Mouse (Mus musculus) heart, embryonic 10.5 days (tissue): ENCODE measurements at regions not wholly inside any gene's neighbourhood (a gene's known extent, or its start where the extent isn't known, plus 50 kb on each side); places are given as distances from the start of the nearest gene placed in this dataset.
A peak's percentile ranks its signal among the peaks of the same experiment; 100 is the strongest.

Experiments used
- DNase-seq: peaks from one replicate; pipeline ENCODE4 v3.0.0-alpha.2; 2017; ENCODE audit warnings: low spot score
- H3K27ac ChIP-seq: fragments of 300-500 bp; sonication (generic); 2 replicates; pipeline ENCODE4 v1.5.1; 2016; ENCODE audit warnings: mild to moderate bottlenecking
- H3K27me3 ChIP-seq: fragments of 300-500 bp; sonication (generic); 2 replicates; pipeline ENCODE4 v1.6.1; 2016; ENCODE audit warnings: mild to moderate bottlenecking; ENCODE audit not compliant: poor library complexity, insufficient read depth, severe bottlenecking
- H3K36me3 ChIP-seq: fragments of 300-500 bp; sonication (generic); 2 replicates; pipeline ENCODE4 v1.6.1; 2016; ENCODE audit warnings: mild to moderate bottlenecking, moderate library complexity
- H3K4me1 ChIP-seq: fragments of 300-500 bp; sonication (generic); 2 replicates; pipeline ENCODE4 v1.6.1; 2016; ENCODE audit warnings: mild to moderate bottlenecking
- H3K4me3 ChIP-seq: fragments of 300-500 bp; sonication (generic); 2 replicates; pipeline ENCODE4 v1.5.1; 2016; ENCODE audit warnings: mild to moderate bottlenecking, moderate library complexity
- H3K9me3 ChIP-seq: fragments of 300-500 bp; sonication (generic); 2 replicates; pipeline ENCODE4 v1.6.1; 2016; ENCODE audit warnings: mild to moderate bottlenecking, moderate library complexity
- WGBS: fragments of 180-500 bp; shearing (Covaris S2); methylation state at CpG from one replicate; pipeline ENCODE4 v1.1.7; 2016; 5-methylcytosine and 5-hydroxymethylcytosine counted together

- H3K9me3 ChIP-seq: no peaks in the 10 kb centered on the region; the same call in 1 of the 2 replicates
- H3K4me3 ChIP-seq: no peak overlapping the region
- no peaks in the 10 kb centered on the region for H3K36me3 ChIP-seq
- 91% methylated on average over 10 of the region's 10 CpGs for WGBS
- peaks cover 1% of the 10 kb centered on the region for H3K4me1 ChIP-seq
- no peak overlapping the region for H3K27ac ChIP-seq
- no peak for DNase-seq
- no peaks in the 10 kb centered on the region for H3K27me3 ChIP-seq
These were observed 539.2 kb downstream of the Gm19410 start for GRCm38 (mm10) chr8:36304809-36305208.

- H3K27me3 ChIP-seq: no peaks in the 10 kb centered on the region
- no peaks in the 10 kb centered on the region for H3K36me3 ChIP-seq
- no peak overlapping the region for H3K4me3 ChIP-seq
- H3K9me3 ChIP-seq: no peaks in the 10 kb centered on the region; the same call in 1 of the 2 replicates
- DNase-seq: no peak
- 80% methylated on average over 4 of the region's 4 CpGs for WGBS
- H3K27ac ChIP-seq: no peak overlapping the region
- H3K4me1 ChIP-seq: peaks cover 10% of the 10 kb centered on the region
These were observed 540.7 kb downstream of the Gm19410 start for GRCm38 (mm10) chr8:36306336-36306735.

- Histone ChIP-seq H3K27ac (no peak overlapping the region), H3K36me3 (no peaks in the 10 kb centered on the region), H3K9me3 (no peaks in the 10 kb centered on the region; the same call in 1 of the 2 replicates), H3K4me1 (peaks cover 10% of the 10 kb centered on the region), H3K27me3 (no peaks in the 10 kb centered on the region), H3K4me3 (no peak overlapping the region)
- 90% methylated on average over 8 of the region's 8 CpGs for WGBS
- DNase-seq: no peak
These were observed 541.9 kb downstream of the Gm19410 start for GRCm38 (mm10) chr8:36307496-36307895.

DNA sequence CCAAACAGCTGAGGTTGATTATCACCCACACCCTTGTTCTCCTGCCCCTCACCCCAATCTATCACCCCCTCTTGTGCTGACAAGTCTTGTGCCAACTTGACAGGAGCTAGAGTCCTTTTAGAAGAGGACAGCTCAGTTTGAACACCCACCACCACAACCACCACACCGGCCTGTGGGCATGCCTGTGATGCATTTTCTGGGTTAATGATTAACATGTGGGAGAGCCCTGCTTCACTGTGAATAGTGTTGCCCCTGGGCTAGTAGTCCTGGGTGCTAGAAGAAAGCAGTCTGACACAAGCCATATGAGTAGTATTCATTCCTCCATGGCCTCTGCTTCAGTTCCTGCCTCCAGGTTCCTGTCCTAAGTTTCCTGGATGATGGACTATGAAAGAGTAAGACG, 542.5 kb downstream of the Gm19410 start:
- Histone ChIP-seq H3K4me3 (no peak overlapping the region), H3K27ac (no peak overlapping the region), H3K4me1 (peaks cover 10% of the 10 kb centered on the region), H3K36me3 (no peaks in the 10 kb centered on the region), H3K9me3 (no peaks in the 10 kb centered on the region; the same call in 1 of the 2 replicates), H3K27me3 (no peaks in the 10 kb centered on the region)
- DNase-seq: no peak
- WGBS: 79% methylated on average over 2 of the region's 2 CpGs

DNA sequence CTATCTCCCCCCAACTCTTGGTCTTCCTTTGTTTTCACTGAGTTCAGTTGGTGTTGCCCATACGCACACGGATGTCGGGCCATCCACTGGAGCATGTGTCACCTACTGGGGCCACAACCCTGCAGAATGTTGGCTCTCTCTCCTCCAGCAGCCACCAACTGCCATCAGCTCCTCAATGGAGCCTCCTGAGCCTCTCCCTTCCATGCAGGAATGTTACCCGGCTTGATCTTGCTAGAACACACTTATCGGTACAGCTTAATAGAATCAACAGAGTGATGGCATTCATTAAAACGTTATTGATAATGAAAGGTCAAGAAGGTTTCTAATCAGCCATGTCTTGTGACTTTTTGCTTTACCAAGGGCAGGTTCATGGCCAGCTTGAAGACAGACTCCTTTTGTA, 543.7 kb downstream of the Gm19410 start:
- DNase-seq: no peak
- H3K36me3 ChIP-seq: no peaks in the 10 kb centered on the region
- peaks cover 10% of the 10 kb centered on the region for H3K4me1 ChIP-seq
- H3K27ac ChIP-seq: no peak overlapping the region
- 88% methylated on average over 6 of the region's 6 CpGs for WGBS
- no peaks in the 10 kb centered on the region; the same call in 1 of the 2 replicates for H3K9me3 ChIP-seq
- H3K4me3 ChIP-seq: no peak overlapping the region
- no peaks in the 10 kb centered on the region for H3K27me3 ChIP-seq

GRCm38 (mm10) chr8:36309952-36310351, 544.4 kb downstream of the Gm19410 start:
- peak overlapping the region; percentile 27 for H3K4me3 ChIP-seq
- H3K36me3 ChIP-seq: no peaks in the 10 kb centered on the region
- H3K4me1 ChIP-seq: peaks cover 10% of the 10 kb centered on the region
- no peaks in the 10 kb centered on the region for H3K27me3 ChIP-seq
- H3K9me3 ChIP-seq: no peaks in the 10 kb centered on the region; the same call in 1 of the 2 replicates
- peak overlapping the region; percentile 18 for H3K27ac ChIP-seq
- 44% methylated on average over 10 of the region's 10 CpGs for WGBS
- DNase-seq: peak; percentile 78

DNA sequence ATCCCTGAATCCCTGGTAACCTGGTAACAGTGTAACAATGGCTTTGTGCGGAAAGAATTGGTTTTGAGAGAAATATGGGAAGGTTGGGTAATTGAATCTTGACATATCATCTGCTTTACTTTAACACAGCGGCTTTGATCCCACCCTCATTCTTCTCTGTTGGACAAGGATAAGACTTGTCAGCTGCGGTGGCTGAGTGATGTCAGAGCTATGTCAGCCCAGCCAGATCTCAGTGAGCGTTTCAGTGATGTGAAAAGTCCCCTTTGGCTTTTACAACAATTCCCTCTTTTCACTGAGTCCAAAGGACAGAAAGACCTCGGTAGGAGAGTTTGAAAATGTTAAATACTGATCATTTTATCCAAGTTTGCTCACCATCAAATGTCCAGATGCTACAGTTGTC, 546.1 kb downstream of the Gm19410 start:
- 70% methylated on average over 5 of the region's 5 CpGs for WGBS
- Histone ChIP-seq H3K4me1 (peaks cover 10% of the 10 kb centered on the region), H3K9me3 (no peaks in the 10 kb centered on the region; the same call in 1 of the 2 replicates), H3K27me3 (no peaks in the 10 kb centered on the region), H3K27ac (no peak overlapping the region), H3K4me3 (no peak overlapping the region), H3K36me3 (no peaks in the 10 kb centered on the region)
- DNase-seq: no peak

DNA sequence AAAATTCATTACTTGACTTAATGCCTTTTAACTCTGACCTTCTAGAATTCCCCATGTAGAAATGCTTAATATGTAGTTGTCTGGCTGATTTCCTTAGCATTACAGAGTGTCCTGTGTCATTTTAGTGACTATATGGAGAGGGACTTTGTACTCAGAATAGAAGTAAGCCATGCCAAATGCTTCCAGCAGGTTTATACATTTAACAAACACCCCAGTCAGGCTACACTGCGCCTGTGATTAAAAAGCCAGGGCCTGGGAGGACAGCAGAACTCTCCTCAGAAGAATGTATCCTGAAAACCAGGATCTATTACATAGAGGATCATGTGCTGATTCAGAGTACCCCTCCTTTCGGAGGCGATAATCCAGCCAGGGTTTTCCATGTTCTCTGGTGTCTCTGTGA, 547.4 kb downstream of the Gm19410 start:
- DNase-seq: peak; percentile 9
- H3K9me3 ChIP-seq: no peaks in the 10 kb centered on the region; the same call in 1 of the 2 replicates
- 80% methylated on average over 3 of the region's 3 CpGs for WGBS
- H3K27ac ChIP-seq: no peak overlapping the region
- H3K4me1 ChIP-seq: peaks cover 10% of the 10 kb centered on the region
- H3K36me3 ChIP-seq: no peaks in the 10 kb centered on the region
- H3K27me3 ChIP-seq: no peaks in the 10 kb centered on the region
- H3K4me3 ChIP-seq: no peak overlapping the region

- Histone ChIP-seq H3K27me3 (no peaks in the 10 kb centered on the region), H3K9me3 (no peaks in the 10 kb centered on the region), H3K36me3 (no peaks in the 10 kb centered on the region), H3K4me3 (no peak overlapping the region), H3K4me1 (peaks cover 13% of the 10 kb centered on the region; the same call in 1 of the 2 replicates), H3K27ac (no peak overlapping the region)
- DNase-seq: peak; percentile 57
- 78% methylated on average over 2 of the region's 2 CpGs for WGBS
These were observed 552.8 kb downstream of the Gm19410 start for GRCm38 (mm10) chr8:36318396-36318795.

DNA sequence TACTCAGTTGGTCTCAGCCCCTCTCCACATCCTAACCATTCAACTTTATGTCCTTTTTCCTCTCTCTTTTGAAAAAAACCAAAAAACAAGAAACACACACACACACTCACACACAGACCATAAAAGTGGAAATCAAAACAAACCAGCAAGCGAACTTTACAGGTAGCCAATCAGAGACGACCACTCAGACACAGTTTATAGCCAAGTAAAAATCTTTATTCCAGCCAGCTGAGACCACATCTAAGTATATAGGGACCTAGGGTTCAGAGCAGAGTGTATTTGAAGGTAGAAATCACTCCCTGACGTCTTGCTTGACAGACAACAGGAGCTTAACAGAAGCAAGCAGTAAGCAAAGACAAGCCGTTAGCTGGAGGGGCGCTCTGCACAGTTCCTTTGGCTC, 553.3 kb downstream of the Gm19410 start:
- Histone ChIP-seq H3K4me1 (peaks cover 13% of the 10 kb centered on the region; the same call in 1 of the 2 replicates), H3K27ac (no peak overlapping the region), H3K27me3 (no peaks in the 10 kb centered on the region), H3K36me3 (no peaks in the 10 kb centered on the region), H3K4me3 (no peak overlapping the region), H3K9me3 (no peaks in the 10 kb centered on the region)
- 60% methylated on average over 5 of the region's 5 CpGs for WGBS
- DNase-seq: peak; percentile 42

GRCm38 (mm10) chr8:36319314-36319959, 553.8 kb downstream of the Gm19410 start:
- 31% methylated on average over 7 of the region's 7 CpGs for WGBS

GRCm38 (mm10) chr8:36322125-36322524, 556.5 kb downstream of the Gm19410 start:
- Histone ChIP-seq H3K27me3 (no peaks in the 10 kb centered on the region), H3K27ac (no peak overlapping the region), H3K36me3 (no peaks in the 10 kb centered on the region), H3K9me3 (no peaks in the 10 kb centered on the region), H3K4me1 (peaks cover 21% of the 10 kb centered on the region), H3K4me3 (no peak overlapping the region)
- WGBS: 62% methylated on average over 8 of the region's 8 CpGs
- no peak for DNase-seq

More at GRCm38 (mm10) chr8:36319314-36319959, 553.8 kb downstream of the Gm19410 start:
- no peak overlapping the region for H3K4me3 ChIP-seq
- H3K36me3 ChIP-seq: no peaks in the 10 kb centered on the region
- peaks cover 13% of the 10 kb centered on the region; the same call in 1 of the 2 replicates for H3K4me1 ChIP-seq
- no peaks in the 10 kb centered on the region for H3K27me3 ChIP-seq
- H3K27ac ChIP-seq: no peak overlapping the region
- DNase-seq: peak; percentile 5
- H3K9me3 ChIP-seq: no peaks in the 10 kb centered on the region

DNA sequence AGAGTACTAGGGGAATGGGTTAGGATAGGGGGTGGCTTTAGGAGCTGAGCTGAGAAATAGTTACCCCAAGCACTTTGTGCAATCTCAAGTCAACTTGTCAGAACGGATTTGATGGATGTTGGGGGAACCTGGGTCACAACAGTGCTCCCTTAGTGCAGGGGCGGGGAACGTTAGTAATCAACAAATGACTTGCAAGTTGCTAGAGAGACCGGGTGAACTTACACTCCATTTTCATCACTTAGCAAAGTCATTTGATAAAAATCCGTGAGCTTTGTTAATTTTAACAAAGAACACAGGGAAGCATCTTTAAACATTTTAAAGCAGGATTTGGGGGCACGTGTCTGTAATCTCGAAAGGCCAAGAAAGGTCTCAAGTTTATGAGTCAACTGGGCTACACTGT, 557.0 kb downstream of the Gm19410 start:
- no peaks in the 10 kb centered on the region for H3K27me3 ChIP-seq
- H3K4me3 ChIP-seq: no peak overlapping the region
- peaks cover 21% of the 10 kb centered on the region for H3K4me1 ChIP-seq
- H3K36me3 ChIP-seq: no peaks in the 10 kb centered on the region
- DNase-seq: no peak
- WGBS: 71% methylated on average over 7 of the region's 7 CpGs
- H3K27ac ChIP-seq: no peak overlapping the region
- H3K9me3 ChIP-seq: no peaks in the 10 kb centered on the region

- H3K27me3 ChIP-seq: no peaks in the 10 kb centered on the region
- H3K36me3 ChIP-seq: no peaks in the 10 kb centered on the region
- no peak overlapping the region for H3K27ac ChIP-seq
- H3K4me3 ChIP-seq: no peak overlapping the region
- H3K9me3 ChIP-seq: no peaks in the 10 kb centered on the region
- no peak for DNase-seq
- H3K4me1 ChIP-seq: no peaks in the 10 kb centered on the region
- 93% methylated on average over 5 of the region's 5 CpGs for WGBS
These were observed 573.0 kb downstream of the Gm19410 start for GRCm38 (mm10) chr8:36338628-36339027.
